Comparison of ENCODE assay signal across 11 mouse cellular contexts in the genomic region with DNA sequence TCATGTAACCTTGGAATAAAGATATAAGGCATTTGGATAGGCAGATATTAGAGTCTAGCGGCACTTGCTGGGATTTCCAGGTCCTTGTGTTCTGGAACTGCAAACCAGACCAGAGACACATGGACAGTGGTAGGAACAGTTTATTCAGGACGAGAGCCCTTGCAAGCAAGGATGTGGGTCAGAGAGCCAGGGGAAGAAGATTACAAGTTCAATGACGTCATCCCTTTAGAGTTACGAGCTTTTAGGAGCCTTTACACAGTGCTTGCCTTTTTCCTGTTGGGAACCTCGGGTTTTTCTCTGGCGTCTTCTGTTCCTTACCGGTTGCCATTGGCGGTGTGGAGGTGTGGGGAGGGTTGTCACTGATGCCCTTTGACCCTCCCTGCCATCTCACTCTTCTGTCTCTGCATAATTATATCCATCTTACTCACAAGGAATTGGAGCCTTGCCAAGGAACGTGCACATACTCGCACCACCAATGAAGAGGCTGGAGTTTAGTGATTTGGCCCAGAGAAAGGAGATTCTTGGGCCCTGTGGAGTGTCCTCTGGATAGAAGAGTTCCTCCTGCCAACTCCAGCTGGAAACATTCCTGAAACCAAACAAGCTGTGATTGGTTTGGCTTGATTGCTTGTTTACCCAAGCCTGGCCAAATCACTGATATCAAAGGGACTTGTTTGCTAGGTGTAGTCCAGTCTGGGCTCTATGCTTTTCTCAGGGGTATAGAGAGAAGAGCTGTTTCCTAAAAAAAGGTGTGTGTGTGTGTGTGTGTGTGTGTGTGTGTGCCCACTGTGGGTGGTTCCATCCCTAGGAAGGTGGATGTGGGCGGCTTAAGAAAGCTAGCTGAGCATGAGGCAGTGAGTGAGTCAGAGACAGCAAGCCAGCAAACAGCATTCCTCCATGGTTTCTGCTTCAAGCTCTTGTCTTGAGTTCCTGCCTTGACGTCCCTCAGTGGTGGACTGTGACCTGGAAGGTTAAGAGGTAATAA. TPM values are rescaled to one million over a fixed set of nuclear protein-coding genes. Genes with fewer than 3 reads are reported as not detected.
DNase-seq lines count a peak whose midpoint lies in the region; ATAC-seq and TF ChIP-seq lines count a peak whose summit lies in the region.
"Had no signal": no experiment of that assay in that cellular context is flagged by ENCODE, and none has a peak within 500 bp of the region (broad histone marks: within the 10 kb centered on the region; RNA-seq: fewer than 3 reads in every experiment).

No protein-coding gene starts in this region.

- H3K36me3 ChIP-seq in lung, embryonic 14.5 days (ENCODE audit: insufficient read depth), result no peaks in the 10 kb centered on the region
- H3K36me3 ChIP-seq: G1E; hindbrain, embryonic 12.5 days had no signal

- H3K27ac ChIP-seq in lung, embryonic 14.5 days (ENCODE audit: low read depth), result no peak overlapping the region
- H3K27ac ChIP-seq: hindbrain, embryonic 12.5 days had no signal

- no peak overlapping the region for H3K4me2 ChIP-seq in lung, embryonic 14.5 days
- H3K4me2 ChIP-seq: hindbrain, embryonic 12.5 days had no signal

- peak; percentile 4 for DNase-seq in kidney, postnatal 14 days
- DNase-seq in kidney, adult 18-20 months, result no peak
- DNase-seq in NIH3T3 (ENCODE audit: low read depth) (peak; percentile 12), MN1 (ENCODE audit: low spot score) (no peak)
- peak; percentile 55 for DNase-seq in heart, adult 8-10 months (ENCODE audit: low spot score)
- DNase-seq in lung, embryonic 14.5 days, result peak; percentile 72
- no peak for DNase-seq in spleen, postnatal 4 days (ENCODE audit: low spot score in 2 of 2)
- no peak for DNase-seq in kidney, adult 8-10 months
- DNase-seq: thymus, postnatal 14 days had no signal

- ATAC-seq in lung, embryonic 14.5 days (ENCODE audit: insufficient read depth), result peak; percentile 69

- peaks cover 14% of the 10 kb centered on the region; the same call in 1 of the 2 replicates for H3K4me1 ChIP-seq in lung, embryonic 14.5 days (ENCODE audit: insufficient read depth)

- no peaks in the 10 kb centered on the region for H3K27me3 ChIP-seq in lung, embryonic 14.5 days (ENCODE audit: insufficient read depth, low read length)
- H3K27me3 ChIP-seq: hindbrain, embryonic 12.5 days had no signal

- H3K9ac ChIP-seq in lung, embryonic 14.5 days, result no peak overlapping the region
- H3K9ac ChIP-seq: hindbrain, embryonic 12.5 days had no signal

- H3K9me3 ChIP-seq in lung, embryonic 14.5 days (ENCODE audit: low read depth, low read length), result no peaks in the 10 kb centered on the region
- H3K9me3 ChIP-seq: G1E; hindbrain, embryonic 12.5 days had no signal

- 36% methylated on average over 12 of the region's 12 CpGs for WGBS in lung, embryonic 14.5 days

- TF ChIP-seq CTCF in lung, embryonic 14.5 days (IDR thresholded peaks at IDR 0.05; ENCODE audit: low read depth), result no peak

- H3K4me3 ChIP-seq in lung, embryonic 14.5 days (ENCODE audit: low read depth, low read length), result no peak overlapping the region
- H3K4me3 ChIP-seq: hindbrain, embryonic 12.5 days had no signal

RNA-seq across cellular contexts. Expression of a gene that starts 42.0 kb away (rescaled TPM):
- total RNA-seq in heart, adult 8-10 months (2022), result 100 to 1,000 TPM; 221 to 344 (median 267) TPM
- polyA plus RNA-seq in lung, embryonic 14.5 days (2014; fragmentation: Nextera tagmentation; extraction: Ambion mirVana), result 9.7 and 12.1 TPM in 2 replicates
- polyA plus RNA-seq: G1E had no signal

Comparison
In these comparisons a context has a peak if more than half of its experiments do, and no peak if none do; other contexts are left out.
1. DNase-seq: peak in kidney, postnatal 14 days (single experiment), NIH3T3 (single experiment), heart, adult 8-10 months (single experiment) and lung, embryonic 14.5 days (single experiment); none in kidney, adult 18-20 months (single experiment), MN1 (single experiment), spleen, postnatal 4 days (0 of 2) and kidney, adult 8-10 months (0 of 2).